ENCODE assay signal across 25 mouse cellular contexts in the genomic region with DNA sequence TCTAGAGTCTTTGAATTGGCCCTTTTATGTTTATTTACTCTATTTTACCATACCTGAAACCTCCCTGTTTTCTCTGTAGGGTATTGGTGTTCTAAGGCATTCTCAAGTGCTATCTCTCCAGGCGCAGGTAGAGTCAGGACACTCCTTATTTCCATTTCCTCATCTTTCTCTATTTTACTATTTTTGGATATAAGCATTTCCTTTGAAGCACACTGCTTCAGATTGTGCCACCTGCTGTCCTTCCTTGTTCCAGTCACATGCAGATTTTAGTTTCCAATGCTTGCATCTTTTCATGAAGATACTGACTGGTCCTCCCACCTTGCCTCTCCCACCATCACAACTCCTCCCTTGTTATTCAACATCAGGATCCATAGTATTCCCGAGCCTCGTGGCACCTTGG.
"Had no signal": no experiment of that assay in that cellular context is flagged by ENCODE, and none has a peak within 500 bp of the region (broad histone marks: within the 10 kb centered on the region; RNA-seq: fewer than 3 reads in every experiment).

No protein-coding gene starts in this region.

- H3K4me3 ChIP-seq: gastrocnemius, adult 2 months; heart, adult 2 months; heart, embryonic 13.5 days; heart, embryonic 15.5 days; hindbrain, embryonic 10.5 days; hindbrain, embryonic 12.5 days; intestine, embryonic 15.5 days; left cerebral cortex, adult 2 months; limb, embryonic 13.5 days; limb, embryonic 15.5 days; liver, embryonic 12.5 days had no signal

- H3K4me1 ChIP-seq: intestine, embryonic 15.5 days had no signal

- DNase-seq: gastrocnemius, adult 2 months; gastrocnemius, postnatal 10 days; gastrocnemius, postnatal 25 days; heart, adult 2 months; heart, postnatal 14 days; heart, postnatal 36 days; kidney, adult 18-20 months; kidney, adult 8-10 months; kidney, postnatal 10 days; kidney, postnatal 25 days; kidney, postnatal 4 days; layer of hippocampus, adult 9-11 months; left cerebral cortex, postnatal 4 days had no signal

- H3K27ac ChIP-seq: gastrocnemius, adult 2 months; heart, adult 2 months; heart, embryonic 13.5 days; heart, embryonic 15.5 days; hindbrain, embryonic 10.5 days; hindbrain, embryonic 12.5 days; hindbrain, embryonic 14.5 days; intestine, embryonic 15.5 days; left cerebral cortex, adult 2 months; limb, embryonic 13.5 days; limb, embryonic 15.5 days; liver, embryonic 12.5 days; liver, embryonic 14.5 days had no signal

- H3K9ac ChIP-seq: heart, embryonic 13.5 days; heart, embryonic 15.5 days; hindbrain, embryonic 12.5 days; hindbrain, embryonic 14.5 days; intestine, embryonic 15.5 days; limb, embryonic 13.5 days; limb, embryonic 15.5 days; liver, embryonic 12.5 days; liver, embryonic 14.5 days had no signal

- H3K27me3 ChIP-seq: heart, embryonic 13.5 days; heart, embryonic 15.5 days; hindbrain, embryonic 12.5 days; intestine, embryonic 15.5 days; limb, embryonic 13.5 days; limb, embryonic 15.5 days; liver, embryonic 12.5 days had no signal

- H3K4me2 ChIP-seq: heart, embryonic 11.5 days; heart, embryonic 13.5 days; heart, embryonic 15.5 days; hindbrain, embryonic 12.5 days; hindbrain, embryonic 14.5 days; intestine, embryonic 15.5 days; limb, embryonic 13.5 days; limb, embryonic 15.5 days; liver, embryonic 12.5 days had no signal

- H3K9me3 ChIP-seq: heart, embryonic 13.5 days; heart, embryonic 15.5 days; hindbrain, embryonic 10.5 days; hindbrain, embryonic 12.5 days; intestine, embryonic 15.5 days; limb, embryonic 13.5 days; limb, embryonic 15.5 days; liver, embryonic 12.5 days had no signal

- H3K36me3 ChIP-seq: heart, embryonic 13.5 days; heart, embryonic 15.5 days; hindbrain, embryonic 10.5 days; hindbrain, embryonic 12.5 days; intestine, embryonic 15.5 days; limb, embryonic 13.5 days; limb, embryonic 15.5 days; liver, embryonic 12.5 days had no signal
